Mouse (Mus musculus) stomach, embryonic 14.5 days (tissue): Measurements from ENCODE around the gene Gm6509. TPM values are rescaled to one million over a fixed set of nuclear protein-coding genes. Genes with fewer than 3 reads are reported as not detected.
"Not testable (repeated sequence)": the region's sequence is repeated elsewhere in the genome, so short reads cannot be mapped to it uniquely, and the experiment has no call there.

ENCODE experiments used
- ATAC-seq: fragments of 200-750 bp; cut with Nextera tagmentation; 2 replicates; pipeline ENCODE4 v1.8.0; 2017; ENCODE audit warnings: low read depth, moderate TSS enrichment; ENCODE audit not compliant: insufficient number of reproducible peaks, insufficient read depth, low FRiP score
- H3K27ac ChIP-seq: fragments of 300-500 bp; sonication (generic); 2 replicates; pipeline ENCODE4 v1.5.1; 2014; ENCODE audit warnings: mild to moderate bottlenecking, low read length, moderate library complexity, mixed read lengths
- H3K27me3 ChIP-seq: fragments of 300-500 bp; sonication (generic); 2 replicates; pipeline ENCODE4 v1.6.1; 2014; ENCODE audit warnings: low read length, control low read depth, mixed read lengths; ENCODE audit not compliant: control insufficient read depth, insufficient read depth
- H3K36me3 ChIP-seq: fragments of 300-500 bp; sonication (generic); 2 replicates; pipeline ENCODE4 v1.6.1; 2014; ENCODE audit warnings: mild to moderate bottlenecking, control low read depth, low read length, moderate library complexity, mixed read lengths; ENCODE audit not compliant: control insufficient read depth, insufficient read depth
- H3K4me1 ChIP-seq: fragments of 300-500 bp; sonication (generic); 2 replicates; pipeline ENCODE4 v1.6.1; 2014; ENCODE audit warnings: low read length, control low read depth, mixed read lengths; ENCODE audit not compliant: control insufficient read depth, insufficient read depth
- H3K4me2 ChIP-seq: fragments of 300-500 bp; sonication (generic); replicated peaks from 2 replicates; pipeline ENCODE4 v1.6.1; 2014; ENCODE audit warnings: low read depth, low read length, control low read depth
- H3K4me3 ChIP-seq: fragments of 300-500 bp; sonication (generic); 2 replicates; pipeline ENCODE4 v1.5.1; 2014; ENCODE audit warnings: low read depth, low read length, control low read depth
- H3K9ac ChIP-seq: fragments of 300-500 bp; sonication (generic); replicated peaks from 2 replicates; pipeline ENCODE4 v1.6.1; 2014; ENCODE audit warnings: low read depth, mild to moderate bottlenecking, control low read depth, low read length, moderate library complexity, mixed read lengths
- H3K9me3 ChIP-seq: fragments of 300-500 bp; sonication (generic); 2 replicates; pipeline ENCODE4 v1.6.1; 2016; ENCODE audit warnings: low read depth, low read length, control low read depth; ENCODE audit not compliant: control insufficient read depth
- WGBS: fragments of 180-500 bp; shearing (Covaris S2); extraction: QIAGEN DNeasy Blood & Tissue Kit; methylation state at CpG from one replicate; pipeline ENCODE4 v1.1.7; 2014; 5-methylcytosine and 5-hydroxymethylcytosine counted together
- polyA plus RNA-seq: library from polyadenylated mRNA; unstranded; fragments of >200 nt; fragmentation: Nextera tagmentation; extraction: Ambion mirVana; gene quantifications from 2 replicates; pipeline ENCODE4 v1.2.1, GENCODE M21; 2014

The Gm6509 gene
- polyA plus RNA-seq, result not detected in 2 replicates

DNA sequence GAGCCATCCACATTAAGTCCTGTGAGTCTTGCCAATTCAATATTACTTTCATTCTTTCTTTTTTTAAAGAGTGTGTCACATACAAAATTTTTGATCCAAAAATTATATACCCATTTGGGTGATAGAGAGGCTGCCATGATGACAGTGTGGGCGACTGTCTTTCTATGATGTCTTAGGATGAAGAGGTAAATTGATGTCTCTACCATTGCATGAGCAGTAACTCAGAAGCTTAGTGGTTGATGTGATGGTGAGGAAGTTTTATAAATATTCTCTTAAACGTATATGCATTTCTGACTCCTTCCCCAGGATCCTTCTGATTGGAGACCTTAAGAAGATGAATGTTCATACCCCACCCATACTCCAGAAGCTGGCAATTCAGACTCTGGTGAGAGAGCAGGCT lies at the start of gene Gm6509:
Gene Gm6509, plus strand, starts transcription at position 301 of the 400 bp plus-strand sequence.
- not testable (repeated sequence) for H3K9me3 ChIP-seq, H3K27me3 ChIP-seq, ATAC-seq, H3K4me3 ChIP-seq, H3K27ac ChIP-seq, H3K4me2 ChIP-seq, H3K36me3 ChIP-seq, H3K9ac ChIP-seq, H3K4me1 ChIP-seq
- WGBS, result no CpG with 5 or more reads among the region's 2 CpGs

- H3K36me3 ChIP-seq, ATAC-seq, H3K9ac ChIP-seq, H3K4me3 ChIP-seq, H3K9me3 ChIP-seq, H3K27ac ChIP-seq, H3K4me1 ChIP-seq, H3K27me3 ChIP-seq, H3K4me2 ChIP-seq: not testable (repeated sequence)
- no CpG with 5 or more reads among the region's 1 CpGs for WGBS
Observed at GRCm38 (mm10) chr5:94616242-94616641, 7.5 kb upstream of the Gm6509 start, which contains the start of gene Gm3147. TSS of gene Gm3147 (minus strand) at chr5:94616342.

GRCm38 (mm10) chr5:94648082-94648481 lies 24.3 kb downstream of the Gm6509 start, which contains the start of gene Gm6205:
TSS of gene Gm6205 (plus strand) at chr5:94648382.
- H3K36me3 ChIP-seq, H3K4me2 ChIP-seq, ATAC-seq, H3K9me3 ChIP-seq, H3K27ac ChIP-seq, H3K4me1 ChIP-seq, H3K9ac ChIP-seq, H3K4me3 ChIP-seq, H3K27me3 ChIP-seq: not testable (repeated sequence)
- WGBS, result no CpG with 5 or more reads among the region's 2 CpGs

Other genes with a start within 250 kb of the Gm6509 start
- not detected in 2 replicates for gene Gm7682, start 178.2 kb upstream of the Gm6509 start, polyA plus RNA-seq
- not detected in 2 replicates for gene Gm3139, start 97.7 kb upstream of the Gm6509 start, polyA plus RNA-seq
- gene Gm3147, start 7.6 kb upstream of the Gm6509 start, polyA plus RNA-seq, result not detected in 2 replicates
- gene Gm6205, start 24.4 kb downstream of the Gm6509 start, polyA plus RNA-seq, result not detected in 2 replicates
- not detected in 2 replicates for gene Gm3183, start 241.5 kb downstream of the Gm6509 start, polyA plus RNA-seq